ENCODE assay signal across 10 mouse cellular contexts in the genomic region with DNA sequence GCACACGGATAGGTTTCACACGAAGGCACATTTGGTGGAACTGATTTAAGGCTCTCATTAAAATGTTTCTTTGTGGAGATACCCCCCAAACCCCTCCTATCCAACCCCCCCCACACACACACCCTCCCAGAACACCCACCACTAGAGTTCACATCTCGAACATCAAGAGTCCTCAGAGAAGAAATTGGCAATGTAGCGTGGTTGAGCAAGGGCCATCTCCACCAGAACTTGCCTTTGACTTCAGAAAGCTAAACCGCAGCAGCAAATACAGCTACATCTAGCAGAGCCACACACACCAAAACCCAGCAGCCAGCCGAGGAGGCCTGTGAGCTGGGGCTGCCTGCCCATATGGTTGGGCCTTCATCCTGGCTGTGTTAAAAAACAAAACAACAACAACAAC. TPM values are rescaled to one million over a fixed set of nuclear protein-coding genes. Genes with fewer than 3 reads are reported as not detected.
DNase-seq lines count a peak whose midpoint lies in the region; ATAC-seq lines count a peak whose summit lies in the region.
"Had no signal": no experiment of that assay in that cellular context is flagged by ENCODE, and none has a peak within 500 bp of the region (broad histone marks: within the 10 kb centered on the region; RNA-seq: fewer than 3 reads in every experiment).

No protein-coding gene starts in this region.

- intact Hi-C loops in heart, postnatal 36 days (cut with DNase I) = no loop called here

- peaks cover 54% of the 10 kb centered on the region for H3K4me1 ChIP-seq in heart, embryonic 16.5 days (ENCODE audit: control insufficient read depth, insufficient read depth, low read length)
- H3K4me1 ChIP-seq in forebrain, embryonic 11.5 days (replicated peaks; ENCODE audit: control insufficient read depth, insufficient read depth, low read length) = peaks cover 17% of the 10 kb centered on the region
- peaks cover 59% of the 10 kb centered on the region for H3K4me1 ChIP-seq in limb, embryonic 11.5 days (ENCODE audit: control insufficient read depth, insufficient read depth, low read length)
- peaks cover 63% of the 10 kb centered on the region for H3K4me1 ChIP-seq in neural tube, embryonic 12.5 days

- H3K9ac ChIP-seq in heart, embryonic 16.5 days (ENCODE audit: low read length) = peak overlapping the region; percentile 98
- no peak overlapping the region for H3K9ac ChIP-seq in forebrain, embryonic 11.5 days (ENCODE audit: low read length)
- H3K9ac ChIP-seq in limb, embryonic 11.5 days (ENCODE audit: low read length) = peak overlapping the region; percentile 98; the same call in 1 of the 2 replicates
- H3K9ac ChIP-seq in neural tube, embryonic 12.5 days = peak overlapping the region; percentile 95; the same call in 1 of the 2 replicates

- peak overlapping the region; percentile 32; the same call in 1 of the 2 replicates for H3K27ac ChIP-seq in heart, embryonic 16.5 days (ENCODE audit: low read length)
- no peak overlapping the region for H3K27ac ChIP-seq in forebrain, embryonic 11.5 days (ENCODE audit: low read depth, low read length)
- peak overlapping the region; percentile 65; the same call in 1 of the 2 replicates for H3K27ac ChIP-seq in limb, embryonic 11.5 days (replicated peaks; ENCODE audit: low read depth, low read length)
- H3K27ac ChIP-seq in neural tube, embryonic 12.5 days = no peak overlapping the region

- H3K9me3 ChIP-seq in heart, embryonic 16.5 days (replicated peaks; ENCODE audit: control insufficient read depth, low read length) = no peaks in the 10 kb centered on the region
- H3K9me3 ChIP-seq in forebrain, embryonic 11.5 days (ENCODE audit: control insufficient read depth, low read length) = no peaks in the 10 kb centered on the region
- H3K9me3 ChIP-seq in limb, embryonic 11.5 days (ENCODE audit: control insufficient read depth, low read length) = no peaks in the 10 kb centered on the region
- no peaks in the 10 kb centered on the region for H3K9me3 ChIP-seq in neural tube, embryonic 12.5 days

- peak overlapping the region; percentile 95 for H3K4me3 ChIP-seq in heart, embryonic 16.5 days (ENCODE audit: low read length)
- peak overlapping the region; percentile 91 for H3K4me3 ChIP-seq in forebrain, embryonic 11.5 days (ENCODE audit: low read depth, low read length)
- H3K4me3 ChIP-seq in limb, embryonic 11.5 days (ENCODE audit: low read depth, low read length) = peak overlapping the region; percentile 99
- H3K4me3 ChIP-seq in neural tube, embryonic 12.5 days = peak overlapping the region; percentile 94

- H3K4me2 ChIP-seq in heart, embryonic 16.5 days (ENCODE audit: low read depth, low read length) = peak overlapping the region; percentile 83
- H3K4me2 ChIP-seq in forebrain, embryonic 11.5 days (ENCODE audit: low read depth, low read length, severe bottlenecking) = peak overlapping the region; percentile 75
- peak overlapping the region; percentile 70 for H3K4me2 ChIP-seq in limb, embryonic 11.5 days (ENCODE audit: low read depth, severe bottlenecking)
- peak overlapping the region; percentile 85 for H3K4me2 ChIP-seq in neural tube, embryonic 12.5 days (replicated peaks)

- 48% methylated on average over 6 of the region's 6 CpGs for WGBS in heart, embryonic 16.5 days
- WGBS in forebrain, embryonic 11.5 days = 70% methylated on average over 6 of the region's 6 CpGs
- WGBS in limb, embryonic 11.5 days = 10% methylated on average over 6 of the region's 6 CpGs
- 23% methylated on average over 6 of the region's 6 CpGs for WGBS in neural tube, embryonic 12.5 days

- no peaks in the 10 kb centered on the region for H3K27me3 ChIP-seq in heart, embryonic 16.5 days (ENCODE audit: control insufficient read depth, insufficient read depth, low read length)
- no peaks in the 10 kb centered on the region for H3K27me3 ChIP-seq in forebrain, embryonic 11.5 days (ENCODE audit: control insufficient read depth, insufficient read depth, low read length)
- no peaks in the 10 kb centered on the region for H3K27me3 ChIP-seq in limb, embryonic 11.5 days (ENCODE audit: control insufficient read depth, insufficient read depth, low read length)
- no peaks in the 10 kb centered on the region; the same call in 1 of the 2 replicates for H3K27me3 ChIP-seq in neural tube, embryonic 12.5 days (replicated peaks)

- DNase-seq in heart, postnatal 36 days = no peak
- no peak for DNase-seq in forebrain, embryonic 11.5 days (ENCODE audit: low spot score)
- no peak for DNase-seq in limb, embryonic 11.5 days (ENCODE audit: low spot score)
- no peak for DNase-seq in gastrocnemius, postnatal 4 days (ENCODE audit: low spot score in 2 of 2)
- no peak for DNase-seq in spleen, postnatal 4 days (ENCODE audit: low spot score in 2 of 2)
- DNase-seq: adrenal gland, adult 2 months; cerebellum, postnatal 25 days had no signal

- no peak for ATAC-seq in heart, embryonic 16.5 days (replicated peaks; ENCODE audit: extremely low read depth, insufficient read depth, low FRiP score)
- ATAC-seq in forebrain, embryonic 11.5 days (replicated peaks; ENCODE audit: low FRiP score) = no peak
- no peak for ATAC-seq in limb, embryonic 11.5 days (ENCODE audit: insufficient number of reproducible peaks, low FRiP score, low TSS enrichment, low read depth)
- no peak for ATAC-seq in neural tube, embryonic 12.5 days (ENCODE audit: low FRiP score, low read depth)
- no peak for ATAC-seq in megakaryocyte, adult 5-6 weeks (ENCODE audit: poor library complexity, severe bottlenecking)

- peaks cover 7% of the 10 kb centered on the region for H3K36me3 ChIP-seq in heart, embryonic 16.5 days (ENCODE audit: control insufficient read depth, insufficient read depth)
- H3K36me3 ChIP-seq in forebrain, embryonic 11.5 days (ENCODE audit: control insufficient read depth, insufficient read depth, low read length) = no peaks in the 10 kb centered on the region
- H3K36me3 ChIP-seq in limb, embryonic 11.5 days (ENCODE audit: control insufficient read depth, insufficient read depth, low read length) = no peaks in the 10 kb centered on the region; the same call in 1 of the 2 replicates
- peaks cover 18% of the 10 kb centered on the region for H3K36me3 ChIP-seq in neural tube, embryonic 12.5 days

RNA-seq across cellular contexts. Expression of gene Ptk7, which starts 1.9 kb away (rescaled TPM):
- polyA plus RNA-seq in heart, embryonic 16.5 days (2015; fragmentation: Nextera tagmentation; extraction: Ambion mirVana) = 37.6 and 46.0 TPM in 2 replicates
- 1 to 10 TPM; 2.7 to 4.0 TPM for total RNA-seq in heart, postnatal 36 days (2021)
- 40.8 and 43.3 TPM in 2 replicates for polyA plus RNA-seq in forebrain, embryonic 11.5 days (2014; fragmentation: Nextera tagmentation; extraction: Ambion mirVana)
- 50.3 and 60.4 TPM in 2 replicates for polyA plus RNA-seq in limb, embryonic 11.5 days (2014; fragmentation: Nextera tagmentation; extraction: Ambion mirVana)
- polyA plus RNA-seq in neural tube, embryonic 12.5 days (2016; fragmentation: Nextera tagmentation; extraction: Ambion mirVana) = 68.3 and 69.7 TPM in 2 replicates
- 10 to 100 TPM; 46.2 to 50.0 TPM for total RNA-seq in gastrocnemius, postnatal 4 days (2021)
- not detected in 2 replicates for total RNA-seq in megakaryocyte, adult 5-6 weeks (2015)
- total RNA-seq in megakaryocyte, adult 5-6 weeks (2017) = 0.07 and 0.16 TPM in 2 replicates

RNA-seq across cellular contexts. Expression of gene Klc4, which starts 18.4 kb away (rescaled TPM):
- polyA plus RNA-seq in heart, embryonic 16.5 days (2015; fragmentation: Nextera tagmentation; extraction: Ambion mirVana) = 25.7 and 29.0 TPM in 2 replicates
- 10 to 100 TPM; 24.5 to 29.1 TPM for total RNA-seq in heart, postnatal 36 days (2021)
- 34.9 and 35.8 TPM in 2 replicates for polyA plus RNA-seq in forebrain, embryonic 11.5 days (2014; fragmentation: Nextera tagmentation; extraction: Ambion mirVana)
- 23.8 and 25.7 TPM in 2 replicates for polyA plus RNA-seq in limb, embryonic 11.5 days (2014; fragmentation: Nextera tagmentation; extraction: Ambion mirVana)
- 45.2 and 47.4 TPM in 2 replicates for polyA plus RNA-seq in neural tube, embryonic 12.5 days (2016; fragmentation: Nextera tagmentation; extraction: Ambion mirVana)
- 10 to 100 TPM; 21.6 to 24.1 TPM for total RNA-seq in gastrocnemius, postnatal 4 days (2021)
- 3.5 and 4.9 TPM in 2 replicates for total RNA-seq in megakaryocyte, adult 5-6 weeks (2015)
- total RNA-seq in megakaryocyte, adult 5-6 weeks (2017) = 13.1 and 15.0 TPM in 2 replicates

RNA-seq across cellular contexts. Expression of gene Mrpl2, which starts 18.6 kb away (rescaled TPM):
- polyA plus RNA-seq in heart, embryonic 16.5 days (2015; fragmentation: Nextera tagmentation; extraction: Ambion mirVana) = 117 and 119 TPM in 2 replicates
- 100 to 1,000 TPM; 130 to 134 TPM for total RNA-seq in heart, postnatal 36 days (2021)
- polyA plus RNA-seq in forebrain, embryonic 11.5 days (2014; fragmentation: Nextera tagmentation; extraction: Ambion mirVana) = 111 and 117 TPM in 2 replicates
- polyA plus RNA-seq in limb, embryonic 11.5 days (2014; fragmentation: Nextera tagmentation; extraction: Ambion mirVana) = 106 and 126 TPM in 2 replicates
- 76.9 and 86.9 TPM in 2 replicates for polyA plus RNA-seq in neural tube, embryonic 12.5 days (2016; fragmentation: Nextera tagmentation; extraction: Ambion mirVana)
- total RNA-seq in gastrocnemius, postnatal 4 days (2021) = 100 to 1,000 TPM; 104 to 107 TPM
- 46.2 and 67.5 TPM in 2 replicates for total RNA-seq in megakaryocyte, adult 5-6 weeks (2015)
- total RNA-seq in megakaryocyte, adult 5-6 weeks (2017) = 42.7 and 53.9 TPM in 2 replicates

RNA-seq across cellular contexts. Expression of gene Cul7, which starts 22.7 kb away (rescaled TPM):
- 39.8 and 46.0 TPM in 2 replicates for polyA plus RNA-seq in heart, embryonic 16.5 days (2015; fragmentation: Nextera tagmentation; extraction: Ambion mirVana)
- total RNA-seq in heart, postnatal 36 days (2021) = 10 to 100 TPM; 20.7 to 23.8 TPM
- polyA plus RNA-seq in forebrain, embryonic 11.5 days (2014; fragmentation: Nextera tagmentation; extraction: Ambion mirVana) = 34.4 and 34.9 TPM in 2 replicates
- polyA plus RNA-seq in limb, embryonic 11.5 days (2014; fragmentation: Nextera tagmentation; extraction: Ambion mirVana) = 34.6 and 36.3 TPM in 2 replicates
- polyA plus RNA-seq in neural tube, embryonic 12.5 days (2016; fragmentation: Nextera tagmentation; extraction: Ambion mirVana) = 42.0 and 45.2 TPM in 2 replicates
- 100 to 1,000 TPM; 100 to 101 TPM for total RNA-seq in gastrocnemius, postnatal 4 days (2021)
- 1.7 and 1.9 TPM in 2 replicates for total RNA-seq in megakaryocyte, adult 5-6 weeks (2015)
- total RNA-seq in megakaryocyte, adult 5-6 weeks (2017) = 1.9 and 2.4 TPM in 2 replicates

RNA-seq across cellular contexts. Expression of gene Rrp36, which starts 46.7 kb away (rescaled TPM):
- polyA plus RNA-seq in heart, embryonic 16.5 days (2015; fragmentation: Nextera tagmentation; extraction: Ambion mirVana) = 39.0 and 39.7 TPM in 2 replicates
- 10 to 100 TPM in 1 of 2 experiments, 1 to 10 TPM in 1; 9.5 to 10.7 TPM for total RNA-seq in heart, postnatal 36 days (2021)
- polyA plus RNA-seq in forebrain, embryonic 11.5 days (2014; fragmentation: Nextera tagmentation; extraction: Ambion mirVana) = 61.0 and 64.1 TPM in 2 replicates
- 59.8 and 61.3 TPM in 2 replicates for polyA plus RNA-seq in limb, embryonic 11.5 days (2014; fragmentation: Nextera tagmentation; extraction: Ambion mirVana)
- polyA plus RNA-seq in neural tube, embryonic 12.5 days (2016; fragmentation: Nextera tagmentation; extraction: Ambion mirVana) = 52.1 and 54.1 TPM in 2 replicates
- total RNA-seq in gastrocnemius, postnatal 4 days (2021) = 10 to 100 TPM; 17.9 to 21.6 TPM
- 9.6 and 10.6 TPM in 2 replicates for total RNA-seq in megakaryocyte, adult 5-6 weeks (2015)
- 62.2 and 75.0 TPM in 2 replicates for total RNA-seq in megakaryocyte, adult 5-6 weeks (2017)

Comparison
In these comparisons a context has a peak if more than half of its experiments do, and no peak if none do; other contexts are left out.
1. H3K27ac ChIP-seq: peak in heart, embryonic 16.5 days (single experiment) and limb, embryonic 11.5 days (single experiment); none in forebrain, embryonic 11.5 days (single experiment) and neural tube, embryonic 12.5 days (single experiment).
2. Peak in every context shown above with its lines, with median percentiles within 50 percentile points of each other: H3K4me2 ChIP-seq and H3K4me3 ChIP-seq.